Mouse (Mus musculus) intestine, postnatal 0 days (tissue): ENCODE data around the gene Dcakd. TPM values are rescaled to one million over a fixed set of nuclear protein-coding genes. Genes with fewer than 3 reads are reported as not detected.

Experiments used
- ATAC-seq: fragments of 200-750 bp; cut with Nextera tagmentation; 2 replicates; pipeline ENCODE4 v1.8.0; 2017; ENCODE audit warnings: mild to moderate bottlenecking, moderate TSS enrichment, moderate library complexity
- H3K27ac ChIP-seq: fragments of 300-500 bp; sonication (generic); 2 replicates; pipeline ENCODE4 v1.5.1; 2014; ENCODE audit warnings: mild to moderate bottlenecking, low read depth, low read length, moderate library complexity
- H3K27me3 ChIP-seq: fragments of 300-500 bp; sonication (generic); replicated peaks from 2 replicates; pipeline ENCODE4 v1.6.1; 2014; ENCODE audit warnings: low read length, mixed read lengths; ENCODE audit not compliant: control insufficient read depth, insufficient read depth
- H3K36me3 ChIP-seq: fragments of 300-500 bp; sonication (generic); 2 replicates; pipeline ENCODE4 v1.6.1; 2014; ENCODE audit warnings: mild to moderate bottlenecking, moderate library complexity; ENCODE audit not compliant: control insufficient read depth, insufficient read depth
- H3K4me1 ChIP-seq: fragments of 300-500 bp; sonication (generic); replicated peaks from 2 replicates; pipeline ENCODE4 v1.6.1; 2014; ENCODE audit warnings: antibody characterized with exemption, low read length, mixed read lengths; ENCODE audit not compliant: control insufficient read depth, insufficient read depth
- H3K4me2 ChIP-seq: fragments of 300-500 bp; sonication (generic); replicated peaks from 2 replicates; pipeline ENCODE4 v1.6.1; 2014; ENCODE audit warnings: low read depth, mild to moderate bottlenecking, moderate library complexity
- H3K4me3 ChIP-seq: fragments of 300-500 bp; sonication (generic); 2 replicates; pipeline ENCODE4 v1.5.1; 2014; ENCODE audit warnings: low read depth, low read length
- H3K9ac ChIP-seq: fragments of 300-500 bp; sonication (generic); 2 replicates; pipeline ENCODE4 v1.6.1; 2014; ENCODE audit warnings: mild to moderate bottlenecking, low read depth, low read length
- H3K9me3 ChIP-seq: fragments of 300-500 bp; sonication (generic); 2 replicates; pipeline ENCODE4 v1.6.1; 2016; ENCODE audit warnings: mixed run types; ENCODE audit not compliant: control insufficient read depth
- CTCF ChIP-seq: sonication (generic); IDR thresholded peaks from 2 replicates; pipeline ENCODE4 v1.5.1; 2016; ENCODE audit warnings: low read depth, mild to moderate bottlenecking, control low read depth, antibody characterized with exemption, moderate library complexity
- WGBS: fragments of 180-500 bp; shearing (Covaris S2); extraction: QIAGEN DNeasy Blood & Tissue Kit; methylation state at CpG from one replicate; pipeline ENCODE4 v1.1.7; 2014; 5-methylcytosine and 5-hydroxymethylcytosine counted together
- polyA plus RNA-seq: library from polyadenylated mRNA; unstranded; fragments of >200 nt; fragmentation: Nextera tagmentation; extraction: Ambion mirVana; gene quantifications from 2 replicates; pipeline ENCODE4 v1.2.1, GENCODE M21; 2015

Dcakd gene
- polyA plus RNA-seq, 1 experiment from 2014 or later: 45.9 TPM

DNA sequence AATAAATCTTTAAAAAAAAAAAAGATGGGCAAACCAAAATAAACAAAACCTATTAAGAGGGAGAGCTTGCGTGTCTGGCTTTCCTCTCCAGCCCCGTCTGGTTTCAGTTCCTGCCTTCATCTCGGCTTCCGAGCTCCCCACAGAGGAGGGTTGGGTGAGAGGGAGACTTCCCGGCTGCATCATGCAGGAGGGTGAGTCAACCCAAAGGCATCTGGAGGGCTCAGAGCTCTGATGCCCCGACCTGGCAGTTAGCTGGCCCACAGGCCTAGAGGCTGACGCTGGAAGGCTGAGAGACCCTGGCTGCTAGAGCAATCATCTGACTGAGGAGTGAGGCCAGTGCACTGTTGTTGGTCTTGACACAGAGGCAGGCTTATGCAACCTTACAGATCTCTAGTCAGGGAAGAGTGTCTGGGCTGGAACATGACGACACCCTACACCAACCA is 23.1 kb upstream of the Dcakd start:
- no peaks in the 10 kb centered on the region for H3K4me1 ChIP-seq
- no peaks in the 10 kb centered on the region for H3K27me3 ChIP-seq
- no peak overlapping the region for H3K4me2 ChIP-seq
- no peak overlapping the region for H3K4me3 ChIP-seq
- H3K9ac ChIP-seq: no peak overlapping the region
- peaks cover 61% of the 10 kb centered on the region for H3K36me3 ChIP-seq
- 44% methylated on average over 8 of the region's 8 CpGs for WGBS
- TF ChIP-seq CTCF: no peak
- peak; percentile 22; the same call in 1 of the 2 replicates for ATAC-seq
- no peak overlapping the region; the same call in 1 of the 2 replicates for H3K27ac ChIP-seq
- H3K9me3 ChIP-seq: no peaks in the 10 kb centered on the region

DNA sequence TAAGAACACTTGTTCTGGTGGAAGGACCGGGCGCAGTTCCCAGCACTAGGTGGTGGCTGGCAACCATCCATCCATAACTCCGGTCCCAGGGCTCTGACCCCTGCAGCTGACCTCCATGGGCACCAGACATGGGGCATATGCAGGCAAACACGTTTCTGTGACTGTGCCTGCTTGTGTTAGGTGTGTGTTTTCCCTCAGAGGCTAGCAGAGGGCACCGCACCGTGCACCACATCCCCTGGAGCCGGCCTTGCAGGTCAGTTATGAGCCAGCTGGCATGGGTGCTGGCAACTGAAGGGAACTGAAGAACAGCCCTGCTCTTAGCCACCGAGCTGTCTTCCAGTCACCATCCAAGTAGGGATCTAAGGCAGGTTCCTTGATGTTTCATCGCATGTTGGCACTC is 22.0 kb upstream of the Dcakd start:
- no peaks in the 10 kb centered on the region for H3K9me3 ChIP-seq
- WGBS: 93% methylated on average over 9 of the region's 9 CpGs
- no peaks in the 10 kb centered on the region for H3K27me3 ChIP-seq
- no peak for TF ChIP-seq CTCF
- H3K4me2 ChIP-seq: no peak overlapping the region
- no peaks in the 10 kb centered on the region for H3K4me1 ChIP-seq
- ATAC-seq: no peak
- no peak overlapping the region for H3K4me3 ChIP-seq
- no peak overlapping the region for H3K27ac ChIP-seq
- H3K36me3 ChIP-seq: peaks cover 61% of the 10 kb centered on the region
- H3K9ac ChIP-seq: no peak overlapping the region

DNA sequence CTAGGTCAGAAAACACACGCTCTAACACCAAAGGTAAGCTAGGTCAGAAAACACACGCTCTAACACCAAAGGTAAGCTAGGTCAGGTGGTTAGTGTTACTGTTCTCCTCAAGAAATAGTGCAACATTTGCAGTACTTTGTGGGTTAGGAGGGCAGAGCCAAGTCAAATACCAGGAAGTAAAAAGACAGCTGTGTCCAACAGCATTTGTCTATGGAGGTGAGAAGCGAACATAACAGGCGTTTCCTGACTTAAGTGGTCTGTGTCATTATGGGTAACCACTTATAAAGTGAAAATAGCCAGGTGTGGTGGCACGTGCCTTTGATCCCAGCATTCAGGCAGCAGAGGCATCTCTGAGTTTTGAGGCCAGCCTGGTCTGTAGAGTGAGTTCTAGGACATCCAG is 21.5 kb upstream of the Dcakd start:
- Histone ChIP-seq H3K4me2 (no peak overlapping the region), H3K9ac (no peak overlapping the region), H3K9me3 (no peaks in the 10 kb centered on the region), H3K4me1 (no peaks in the 10 kb centered on the region), H3K27ac (no peak overlapping the region), H3K27me3 (no peaks in the 10 kb centered on the region), H3K36me3 (peaks cover 64% of the 10 kb centered on the region), H3K4me3 (no peak overlapping the region)
- no peak for ATAC-seq
- TF ChIP-seq CTCF: no peak
- 84% methylated on average over 5 of the region's 5 CpGs for WGBS

DNA sequence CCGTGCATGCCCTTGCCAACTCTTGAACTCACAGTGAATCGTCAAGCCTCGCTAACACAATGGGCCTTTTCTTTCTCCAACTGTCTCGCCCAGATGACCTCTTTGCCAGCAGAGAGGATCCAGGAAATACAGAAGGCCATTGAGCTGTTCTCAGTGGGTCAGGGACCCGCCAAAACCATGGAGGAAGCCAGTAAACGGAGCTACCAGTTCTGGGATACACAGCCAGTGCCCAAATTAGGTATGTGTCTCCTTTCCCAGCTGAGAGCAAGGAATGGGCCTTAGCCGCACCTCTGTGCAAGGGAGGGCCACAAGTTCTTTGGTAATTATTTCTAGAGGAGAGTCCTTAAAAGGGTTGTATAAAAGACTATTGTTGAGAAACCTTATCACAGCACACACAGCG is 18.2 kb upstream of the Dcakd start:
- H3K27me3 ChIP-seq: no peaks in the 10 kb centered on the region
- H3K4me2 ChIP-seq: no peak overlapping the region
- no peak overlapping the region for H3K9ac ChIP-seq
- no peak for TF ChIP-seq CTCF
- H3K4me1 ChIP-seq: no peaks in the 10 kb centered on the region
- ATAC-seq: no peak
- peaks cover 57% of the 10 kb centered on the region for H3K36me3 ChIP-seq
- H3K9me3 ChIP-seq: no peaks in the 10 kb centered on the region
- H3K4me3 ChIP-seq: no peak overlapping the region
- 68% methylated on average over 8 of the region's 8 CpGs for WGBS
- H3K27ac ChIP-seq: no peak overlapping the region

DNA sequence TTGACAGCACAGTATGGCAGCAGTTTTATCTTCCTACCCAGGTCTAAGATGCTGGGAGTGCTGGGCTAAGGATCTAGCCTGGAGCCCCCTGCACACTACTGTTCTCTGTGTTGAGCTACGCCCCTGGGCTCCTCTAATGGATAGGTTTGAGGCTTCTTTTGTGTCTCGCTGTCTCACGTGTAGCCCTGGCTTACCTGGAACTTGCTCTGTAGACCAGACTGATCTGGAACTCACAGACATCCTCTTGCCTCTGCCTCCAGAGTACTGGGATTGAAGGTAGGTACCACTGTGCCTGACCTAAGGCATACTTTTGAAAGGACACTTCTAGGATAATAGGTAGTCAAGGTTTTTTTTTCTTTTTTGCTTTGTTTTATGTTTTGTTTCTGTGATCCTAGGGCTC is 15.8 kb upstream of the Dcakd start:
- Histone ChIP-seq H3K27me3 (no peaks in the 10 kb centered on the region), H3K9me3 (no peaks in the 10 kb centered on the region), H3K4me2 (no peak overlapping the region), H3K36me3 (peaks cover 43% of the 10 kb centered on the region), H3K4me1 (no peaks in the 10 kb centered on the region), H3K4me3 (no peak overlapping the region), H3K27ac (no peak overlapping the region), H3K9ac (no peak overlapping the region)
- 95% methylated on average over 3 of the region's 3 CpGs for WGBS
- ATAC-seq: no peak
- no peak for TF ChIP-seq CTCF

DNA sequence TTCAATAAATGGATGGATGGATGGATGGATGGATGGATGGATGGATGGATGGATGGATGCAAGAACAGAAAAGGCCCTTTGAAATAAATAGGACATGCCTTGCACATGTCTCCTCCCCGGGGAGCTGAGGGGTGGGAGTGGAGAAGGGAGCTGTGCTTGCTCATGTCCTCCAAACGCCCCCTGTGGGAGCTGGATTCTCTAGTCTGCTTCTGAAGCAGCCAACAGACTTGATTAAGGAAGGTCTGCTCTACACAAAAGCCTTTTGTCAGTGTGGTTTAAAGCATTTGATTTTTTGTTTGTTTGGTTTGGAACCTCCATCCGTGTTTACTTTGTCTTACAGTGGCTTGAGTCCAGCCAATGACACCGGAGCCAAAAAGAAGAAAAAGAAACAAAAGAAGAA is 14.7 kb upstream of the Dcakd start:
- H3K27ac ChIP-seq: no peak overlapping the region
- no peaks in the 10 kb centered on the region for H3K27me3 ChIP-seq
- WGBS: 75% methylated on average over 4 of the region's 4 CpGs
- no peak overlapping the region for H3K4me3 ChIP-seq
- ATAC-seq: no peak
- peak; percentile 12; the same call in 1 of the 2 replicates for TF ChIP-seq CTCF
- H3K4me1 ChIP-seq: no peaks in the 10 kb centered on the region
- no peak overlapping the region for H3K4me2 ChIP-seq
- peaks cover 43% of the 10 kb centered on the region for H3K36me3 ChIP-seq
- no peak overlapping the region for H3K9ac ChIP-seq
- no peaks in the 10 kb centered on the region for H3K9me3 ChIP-seq

DNA sequence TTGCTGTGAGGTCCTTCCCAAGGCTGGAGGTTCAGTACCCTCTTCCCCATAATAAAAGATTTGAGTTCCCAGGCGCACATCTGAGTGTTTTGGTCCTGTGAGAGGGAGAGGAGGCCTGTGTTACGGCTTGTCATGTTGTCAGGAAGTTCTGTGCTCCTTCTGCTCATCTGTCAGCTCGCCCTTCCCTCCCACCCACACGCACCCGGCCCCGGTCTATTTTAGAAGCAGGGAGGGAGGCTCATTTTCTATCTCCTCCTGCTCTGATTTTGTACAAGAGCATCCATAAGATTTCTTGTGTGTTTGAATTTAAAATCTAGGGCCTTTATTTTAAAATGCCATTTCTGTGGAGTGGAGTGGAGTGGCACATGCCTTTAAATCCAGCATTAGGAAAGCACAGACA is 9.9 kb upstream of the Dcakd start:
- no peaks in the 10 kb centered on the region for H3K4me1 ChIP-seq
- no peaks in the 10 kb centered on the region for H3K9me3 ChIP-seq
- TF ChIP-seq CTCF: no peak
- H3K4me2 ChIP-seq: no peak overlapping the region
- ATAC-seq: no peak
- no peak overlapping the region for H3K9ac ChIP-seq
- H3K36me3 ChIP-seq: peaks cover under 1% of the 10 kb centered on the region; the same call in 1 of the 2 replicates
- WGBS: 81% methylated on average over 6 of the region's 6 CpGs
- no peak overlapping the region for H3K4me3 ChIP-seq
- H3K27ac ChIP-seq: no peak overlapping the region
- H3K27me3 ChIP-seq: no peaks in the 10 kb centered on the region
